Mouse (Mus musculus) embryonic stem cell, embryonic (primary cell): ENCODE measurements around the gene Arrb2.

Experiments used
- CTCF ChIA-PET, 4 experiments: fragments of 300-600 bp in 2 of 4; fragments of 350-600 bp in 2 of 4; sonication (Branson Sonifier 250); formaldehyde crosslinking; loops; one replicate each; lab custom pipeline; 2022; ENCODE audit warnings: inconsistent platforms in 2 of 4; lab: Charles Lee
- POLR2A ChIA-PET, 4 experiments: fragments of 300-600 bp in 2 of 4; fragments of 350-600 bp in 2 of 4; sonication (Branson Sonifier 250); formaldehyde crosslinking; loops; one replicate each; lab custom pipeline; 2022; ENCODE audit warnings: antibody characterized with exemption in 4 of 4, inconsistent platforms in 1 of 4; lab: Charles Lee

Arrb2 gene

DNA sequence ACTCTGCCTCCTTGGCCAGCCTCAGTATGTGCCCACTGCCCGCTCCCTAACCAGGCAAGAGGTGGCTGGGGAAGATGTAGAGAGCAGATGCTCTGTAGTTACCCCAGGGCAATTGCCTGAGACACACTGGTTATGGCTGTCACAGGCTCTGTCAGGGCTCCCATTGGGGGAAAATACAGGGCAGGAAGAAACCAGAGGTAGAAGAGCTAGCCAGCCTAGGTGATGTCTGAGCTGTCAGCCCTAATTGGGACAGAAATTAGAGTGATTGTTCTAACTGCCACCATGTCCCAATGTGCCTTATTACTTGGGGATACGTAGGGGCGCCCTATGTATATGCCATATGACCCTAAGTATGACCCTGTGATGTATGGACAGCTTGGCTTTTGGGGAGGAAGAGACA, 1.5 kb downstream of the Arrb2 start:
- POLR2A ChIA-PET: interaction anchor here in 2 of 4 experiments (1.4 to 4.0 kb wide), 8 partner anchors 8 to 254 kb away, joined by 4 to 47 read pairs (median 6); partner anchors contain the start of genes Med11 (in 2 of the 2), Pelp1 (in 2 of the 2) and Camta2 (in 1 of the 2)

DNA sequence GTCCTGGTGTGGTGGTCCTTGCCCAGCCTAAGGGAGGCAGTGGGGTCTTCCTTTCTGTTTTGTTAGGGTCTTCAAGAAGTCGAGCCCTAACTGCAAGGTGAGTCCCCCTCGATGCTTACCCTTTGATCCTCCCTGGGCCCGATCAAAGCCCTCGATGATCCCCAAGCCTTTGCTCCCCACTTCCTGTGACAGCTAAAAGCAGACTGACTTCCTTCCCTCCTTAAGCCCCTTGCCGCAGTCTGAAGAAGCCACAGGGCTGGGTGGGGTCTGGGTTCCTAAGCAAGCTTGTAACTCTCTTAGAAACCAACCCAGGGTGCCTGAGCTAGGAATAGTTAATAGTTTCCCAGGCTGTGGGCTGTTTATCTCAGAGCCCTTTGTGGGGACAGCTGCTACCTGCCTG, 3.0 kb downstream of the Arrb2 start:
- POLR2A ChIA-PET: interaction anchor here in 1 of 4 experiments (0.8 to 1.1 kb wide), 2 partner anchors 24 to 163 kb away, joined by 3 read pairs; partner anchors contain the start of genes Cxcl16 and Zmynd15
- CTCF ChIA-PET: interaction anchor here in 1 of 4 experiments (0.7 to 1.5 kb wide), 2 partner anchors 17 to 1783 kb away, joined by 3 to 4 read pairs; no protein-coding TSS in a partner anchor

More for the DNA sequence above, 1.5 kb downstream of the Arrb2 start:
- CTCF ChIA-PET: interaction anchor here in 1 of 4 experiments (1.5 to 3.4 kb wide), 2 partner anchors 18 to 181 kb away, joined by 4 to 31 read pairs; partner anchors contain the start of genes 4930544D05Rik and Med11

GRCm38 (mm10) chr11:70437426-70437825, 5.0 kb downstream of the Arrb2 start:
- ChIA-PET POLR2A (no interaction called here), CTCF (no interaction called here)

DNA sequence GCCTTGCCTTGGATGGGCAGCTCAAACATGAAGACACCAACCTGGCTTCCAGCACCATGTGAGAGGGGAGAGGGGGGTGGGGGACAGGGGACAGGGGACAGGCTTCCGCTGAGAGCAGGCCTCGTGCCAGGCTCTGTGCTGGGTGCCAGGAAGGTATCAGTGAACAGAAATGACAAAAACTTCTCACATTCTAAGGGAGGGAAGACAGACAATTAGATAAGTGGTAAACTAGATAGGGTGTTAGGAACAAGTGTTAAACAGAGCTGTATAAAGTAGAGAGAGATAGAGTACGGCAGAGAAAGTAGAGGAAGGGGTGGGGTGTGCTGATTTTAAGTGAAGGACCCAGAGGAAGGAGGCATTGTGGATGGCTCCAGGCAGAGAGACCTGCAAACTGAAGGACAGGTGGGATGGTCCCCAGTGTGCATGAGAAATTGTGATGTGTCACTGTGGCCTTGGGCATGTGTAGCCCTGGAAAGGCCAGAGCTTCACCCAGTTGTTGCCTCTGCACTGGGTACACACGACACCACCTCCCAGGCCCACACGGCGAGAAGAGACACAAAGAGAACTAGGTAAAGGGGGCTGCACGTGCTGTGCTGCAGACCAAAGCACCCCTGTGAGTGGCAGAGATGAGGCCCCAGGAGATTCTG, 6.4 kb downstream of the Arrb2 start:
- POLR2A ChIA-PET: interaction anchor here in 2 of 4 experiments (0.9 to 1.7 kb wide), 3 partner anchors 9 to 14 kb away, joined by 3 to 4 read pairs (median 3); no protein-coding TSS in a partner anchor
- CTCF ChIA-PET: interaction anchor here in 1 of 4 experiments (0.9 kb wide), 2 partner anchors 68 to 124 kb away, joined by 3 read pairs; no protein-coding TSS in a partner anchor

GRCm38 (mm10) chr11:70440637-70441036, 8.2 kb downstream of the Arrb2 start:
- ChIA-PET CTCF (no interaction called here), POLR2A (interaction anchor here in 2 of 4 experiments (1.7 to 2.5 kb wide), 2 partner anchors 8 to 12 kb away, joined by 4 to 8 read pairs; partner anchors contain the start of gene Arrb2 (in 1 of the 2))

GRCm38 (mm10) chr11:70441882-70442281, 9.4 kb downstream of the Arrb2 start:
- CTCF ChIA-PET: no interaction called here
- POLR2A ChIA-PET: interaction anchor here in 2 of 4 experiments (2.4 to 2.5 kb wide), 2 partner anchors 9 kb away, joined by 8 to 12 read pairs; partner anchors contain the start of gene Arrb2 (in 2 of the 2)

GRCm38 (mm10) chr11:70443964-70444363, 11.5 kb downstream of the Arrb2 start:
- ChIA-PET POLR2A (interaction anchor here (0.7 to 2.4 kb wide), 6 partner anchors 11 to 33 kb away, joined by 3 to 12 read pairs (median 3); partner anchors contain the start of genes Arrb2 (in 4 of the 4), Cxcl16 (in 1 of the 4) and Zmynd15 (in 1 of the 4)), CTCF (no interaction called here)

DNA sequence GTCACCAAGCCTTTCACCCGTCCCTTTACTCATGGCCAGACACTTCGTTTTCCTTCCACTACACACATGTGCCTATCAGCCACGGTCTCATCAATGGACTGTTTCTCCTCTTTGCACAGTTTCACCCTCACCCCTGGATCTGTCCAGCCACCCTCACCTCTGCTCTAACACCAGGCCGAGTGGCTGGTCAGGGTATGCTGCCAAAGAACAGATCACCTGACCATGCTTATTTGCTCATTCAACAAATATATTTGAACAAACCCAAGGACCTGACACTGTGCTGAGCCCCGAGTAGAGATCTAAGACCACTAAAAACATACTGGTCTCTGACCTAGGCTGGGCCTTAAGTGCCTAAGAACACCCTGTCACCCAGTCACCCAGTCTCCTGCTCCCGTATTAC, 12.2 kb downstream of the Arrb2 start:
- ChIA-PET POLR2A (interaction anchor here in 2 of 4 experiments (1.0 to 2.4 kb wide), 3 partner anchors 12 to 34 kb away, joined by 3 to 12 read pairs (median 4); partner anchors contain the start of gene Arrb2 (in 2 of the 2)), CTCF (interaction anchor here in 1 of 4 experiments (0.6 kb wide), 1 partner anchor 680 kb away, joined by 4 read pairs; no protein-coding TSS in a partner anchor)

DNA sequence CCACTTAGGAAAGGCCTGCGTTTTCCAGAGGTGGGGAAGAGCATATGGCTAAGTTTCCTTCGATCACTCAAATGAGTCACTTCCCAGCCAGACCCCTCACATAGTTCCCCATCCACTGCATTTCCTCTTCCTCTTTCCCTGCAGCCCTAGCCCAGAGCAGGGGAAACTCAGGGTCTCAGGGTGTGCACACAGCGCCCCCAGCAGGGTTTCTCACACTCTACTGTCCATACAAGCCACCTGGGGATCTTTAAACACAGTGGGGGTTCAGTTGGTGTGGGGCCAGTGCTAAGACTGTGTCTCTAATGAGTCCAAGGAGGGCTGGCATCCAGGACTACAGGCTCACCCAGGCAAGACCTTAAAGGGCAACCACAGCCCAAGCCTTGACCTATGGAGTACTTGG, 14.3 kb downstream of the Arrb2 start:
- ChIA-PET CTCF (interaction anchor here in 1 of 4 experiments (0.6 kb wide), 1 partner anchor 181 kb away, joined by 4 read pairs; no protein-coding TSS in a partner anchor), POLR2A (no interaction called here)

DNA sequence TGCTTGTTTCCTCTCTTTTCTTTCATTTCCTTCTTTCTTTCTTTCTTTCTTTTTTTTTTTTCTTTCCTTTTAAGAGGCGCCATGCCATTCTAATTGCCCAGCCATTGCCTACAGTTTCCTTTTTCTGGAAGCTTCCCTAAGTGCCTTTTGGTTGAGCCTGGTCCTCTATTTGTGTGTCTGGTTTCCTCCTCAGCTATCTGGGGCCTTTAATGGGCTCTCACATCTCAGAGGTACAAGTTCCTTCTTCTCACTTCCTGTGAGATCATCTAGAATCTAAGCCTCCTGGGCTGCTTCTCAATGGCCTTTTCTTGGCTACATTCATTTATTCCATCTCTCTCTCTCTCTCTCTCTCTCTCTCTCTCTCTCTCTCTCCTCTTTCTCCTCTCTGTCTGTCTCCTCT, 14.9 kb downstream of the Arrb2 start:
- CTCF ChIA-PET: interaction anchor here in 1 of 4 experiments (0.8 kb wide), 1 partner anchor 35 kb away, joined by 3 read pairs; no protein-coding TSS in a partner anchor
- POLR2A ChIA-PET: interaction anchor here in 1 of 4 experiments (0.7 kb wide), 1 partner anchor 15 kb away, joined by 3 read pairs; the partner anchor contains the start of gene Arrb2

DNA sequence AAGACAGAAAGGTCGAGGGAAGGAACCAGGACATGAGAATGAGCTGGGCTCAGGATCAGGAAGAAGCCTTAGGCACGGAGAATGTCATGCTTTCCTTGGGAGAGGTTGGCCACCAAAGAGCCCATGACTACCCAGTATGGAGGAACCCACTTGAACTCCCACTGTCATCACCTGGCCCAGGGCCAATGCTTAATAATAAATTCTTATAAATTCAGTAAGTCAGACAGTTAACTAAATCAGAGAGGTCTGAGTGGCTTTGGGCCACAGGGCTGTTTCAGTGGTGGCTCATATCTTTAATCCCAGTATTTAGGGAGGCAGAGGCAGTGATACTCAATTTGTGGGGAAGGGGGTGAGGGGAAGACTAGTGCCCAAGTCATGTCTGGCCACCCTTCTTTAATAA, 18.5 kb downstream of the Arrb2 start:
- CTCF ChIA-PET: no interaction called here
- POLR2A ChIA-PET: interaction anchor here in 2 of 4 experiments (1.4 to 1.5 kb wide), 2 partner anchors 19 to 40 kb away, joined by 3 to 6 read pairs; partner anchors contain the start of gene Arrb2 (in 1 of the 2)

- CTCF ChIA-PET: interaction anchor here (0.6 to 1.6 kb wide), 31 partner anchors 12 to 326 kb away, joined by 3 to 31 read pairs (median 4); partner anchors contain the start of genes Arrb2 (in 4 of the 4), 4930544D05Rik (in 2 of the 4), Alox12e (in 1 of the 4) and Rnf167 (in 1 of the 4)
Measured at GRCm38 (mm10) chr11:70451797-70452498, 19.5 kb downstream of the Arrb2 start, which contains the start of gene Med11. Med11 (plus strand) TSS chr11:70451919.

DNA sequence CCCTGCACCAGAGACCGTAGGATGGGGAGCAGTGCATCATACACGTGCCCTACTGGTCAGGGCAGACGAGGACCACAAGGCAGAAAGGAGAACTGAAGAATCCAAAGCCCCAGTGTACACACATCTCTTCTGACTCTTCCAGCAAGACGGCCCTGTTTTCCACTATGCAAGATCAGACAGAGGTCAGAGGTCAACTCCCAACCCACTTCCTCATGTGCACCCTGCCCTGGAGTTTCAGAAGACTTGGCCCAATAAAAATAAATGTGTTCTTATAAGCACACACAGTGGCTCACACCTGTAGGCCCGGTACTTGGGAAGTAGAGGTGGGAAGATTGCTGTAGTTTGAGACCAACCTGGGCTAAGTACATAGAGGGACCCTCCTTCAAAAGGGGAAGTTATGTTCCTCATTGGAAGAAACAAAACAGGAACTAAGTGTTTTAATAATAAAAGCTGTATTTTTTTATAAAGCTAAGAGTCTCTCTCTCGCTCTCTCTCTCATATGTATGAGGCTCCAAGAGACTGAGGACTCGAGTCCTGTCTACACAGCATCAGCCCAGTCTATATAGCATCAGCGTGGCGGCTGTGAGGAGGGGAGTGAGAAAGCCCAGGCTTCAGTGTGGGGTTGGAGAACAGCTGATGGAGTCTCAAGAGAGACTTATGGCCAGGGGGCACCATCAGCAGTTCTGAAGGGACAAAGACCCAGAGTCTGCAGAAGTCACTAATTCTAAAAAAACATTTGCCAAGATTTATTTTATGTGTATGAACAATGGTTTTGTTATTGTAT, 21.0 kb downstream of the Arrb2 start:
- ChIA-PET CTCF (interaction anchor here in 3 of 4 experiments (0.6 to 1.6 kb wide), 3 partner anchors 12 to 78 kb away, joined by 4 to 12 read pairs (median 4); partner anchors contain the start of gene Arrb2 (in 1 of the 3)), POLR2A (interaction anchor here (0.6 to 2.4 kb wide), 13 partner anchors 8 to 532 kb away, joined by 3 to 27 read pairs (median 6); partner anchors contain the start of genes Arrb2 (in 3 of the 4), 4930544D05Rik (in 1 of the 4), Eif5a (in 1 of the 4) and Rnf167 (in 1 of the 4))

More at GRCm38 (mm10) chr11:70451797-70452498, 19.5 kb downstream of the Arrb2 start, which contains the start of gene Med11:
- POLR2A ChIA-PET: interaction anchor here in 3 of 4 experiments (0.6 to 2.4 kb wide), 43 partner anchors 11 to 1459 kb away, joined by 3 to 27 read pairs (median 4); partner anchors contain the start of genes Arrb2 (in 3 of the 3), Pelp1 (in 2 of the 3), Rnf167 (in 2 of the 3) and Spag7 (in 2 of the 3)

GRCm38 (mm10) chr11:70458688-70459600, 26.5 kb downstream of the Arrb2 start, which contains the start of gene Zmynd15:
Zmynd15 (plus strand) TSS chr11:70459433.
- CTCF ChIA-PET: interaction anchor here in 3 of 4 experiments (0.6 to 1.2 kb wide), 10 partner anchors 26 to 1104 kb away, joined by 3 to 6 read pairs (median 4); partner anchors contain the start of genes Arrb2 (in 2 of the 3), 0610010K14Rik (in 1 of the 3) and 4930544D05Rik (in 1 of the 3)
- POLR2A ChIA-PET: interaction anchor here in 3 of 4 experiments (0.5 to 2.9 kb wide), 11 partner anchors 15 to 210 kb away, joined by 3 to 14 read pairs (median 3); partner anchors contain the start of genes Arrb2 (in 2 of the 3), Gltpd2 (in 1 of the 3), Gp1ba (in 1 of the 3) and Spag7 (in 1 of the 3)

DNA sequence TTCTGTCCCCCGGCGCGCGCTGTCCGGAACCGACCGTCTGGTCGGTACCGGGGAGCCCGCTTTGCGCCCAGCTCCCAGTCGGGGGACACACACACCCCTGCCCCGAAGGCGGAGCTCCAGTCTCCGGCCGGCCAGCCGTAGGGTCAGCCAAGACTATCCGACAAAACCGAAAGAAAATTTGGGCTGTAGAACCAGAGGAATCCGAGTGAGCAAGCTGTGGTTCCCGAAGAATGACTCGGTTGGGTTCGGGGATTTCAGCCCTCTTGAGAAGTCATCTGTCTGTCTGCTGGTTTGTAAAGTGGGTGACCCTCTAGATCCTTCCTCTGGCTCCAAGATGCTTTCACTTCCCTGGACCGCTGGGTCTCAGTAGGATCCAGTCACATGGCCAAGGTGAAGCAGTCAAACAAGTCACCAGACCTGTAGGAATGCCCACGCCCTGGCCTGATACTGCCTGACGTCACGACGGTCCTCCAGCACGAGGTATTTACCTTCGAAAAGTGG, 27.2 kb downstream of the Arrb2 start, which contains the start of gene Cxcl16:
Cxcl16 (minus strand) TSS at position 384 of the 501 bp plus-strand sequence.
- POLR2A ChIA-PET: interaction anchor here in 3 of 4 experiments (0.5 to 2.9 kb wide), 10 partner anchors 16 to 209 kb away, joined by 3 to 14 read pairs (median 3); partner anchors contain the start of genes Arrb2 (in 2 of the 3), Gltpd2 (in 1 of the 3), Gp1ba (in 1 of the 3) and Psmb6 (in 1 of the 3)
- CTCF ChIA-PET: interaction anchor here in 3 of 4 experiments (0.6 to 1.0 kb wide), 8 partner anchors 27 to 1105 kb away, joined by 3 to 6 read pairs (median 4); partner anchors contain the start of genes Arrb2 (in 2 of the 3) and 0610010K14Rik (in 1 of the 3)
